Mouse (Mus musculus): ENCODE results near the gene Plac8. TPM values are rescaled to one million over a fixed set of nuclear protein-coding genes. Genes with fewer than 3 reads are reported as not detected.

Gene Plac8
- 171 and 230 TPM in 2 replicates for polyA plus RNA-seq (2015; fragmentation: Nextera tagmentation; extraction: Ambion mirVana)

DNA sequence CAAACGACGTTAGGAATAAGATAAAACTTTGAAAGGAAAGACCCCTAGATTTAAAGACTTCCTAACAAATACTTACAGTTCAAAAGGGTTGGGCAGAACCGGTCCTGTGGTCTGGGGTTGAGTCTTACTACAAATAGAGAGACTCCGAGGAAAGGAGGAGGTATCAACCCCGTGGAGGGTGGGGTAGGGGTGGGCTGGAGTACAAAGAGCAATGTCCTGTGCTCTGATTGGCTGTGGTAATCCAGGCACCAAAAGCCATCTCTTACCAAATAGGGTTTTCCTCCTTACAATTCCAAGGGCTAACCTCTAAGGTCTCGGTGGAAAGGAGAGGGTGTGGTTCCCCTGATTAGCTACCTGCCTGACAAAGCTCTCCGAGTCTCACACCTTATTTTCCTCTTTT is at the start of gene Plac8:
TSS of gene Plac8 (minus strand) at position 177 of the 400 bp plus-strand sequence.

DNA sequence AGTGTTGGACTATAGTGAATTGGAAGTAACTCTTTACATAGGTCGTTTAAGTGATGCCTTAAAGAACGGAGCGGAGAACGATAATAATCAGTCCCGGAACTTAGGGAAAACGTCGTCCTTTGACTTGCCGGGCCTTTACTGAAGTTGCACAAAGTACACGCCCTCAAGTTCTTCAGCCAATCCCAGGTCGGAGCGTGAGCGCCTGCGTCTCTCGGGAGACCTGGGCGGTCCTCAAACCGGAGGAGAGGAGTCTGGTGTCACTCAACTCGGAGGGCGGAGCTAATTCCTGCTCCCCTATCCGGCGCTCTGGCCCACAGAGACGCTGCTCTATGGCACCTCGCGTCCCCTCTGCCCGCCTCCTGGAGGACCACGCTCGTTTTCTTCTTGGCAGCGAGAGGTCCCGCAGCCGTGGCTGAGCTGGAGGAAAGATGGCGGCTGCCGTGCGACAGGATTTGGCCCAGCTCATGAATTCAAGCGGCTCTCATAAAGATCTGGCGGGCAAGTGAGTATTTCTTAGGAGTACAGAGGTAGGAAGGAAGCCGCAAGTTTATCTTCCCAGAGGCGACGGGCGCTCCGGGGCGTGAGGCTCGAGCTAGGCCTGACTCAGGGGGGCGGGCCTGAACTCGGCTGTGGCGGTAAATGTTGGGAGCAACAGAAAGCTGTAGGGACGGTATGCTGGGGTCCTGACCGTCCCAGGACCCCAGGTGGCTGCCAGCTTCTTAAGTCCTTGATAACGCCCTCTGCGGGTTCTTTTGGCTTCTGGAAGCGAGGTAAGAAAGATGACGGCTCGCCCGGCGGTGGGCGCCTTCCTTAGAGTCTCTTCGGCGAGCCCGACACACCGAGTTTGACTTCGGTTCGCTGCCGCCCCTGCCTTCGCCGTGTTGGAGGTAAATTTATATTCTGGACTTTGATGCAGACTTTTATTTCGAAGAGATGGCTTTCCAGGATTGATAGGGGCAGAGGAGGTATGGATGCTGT is 53.7 kb downstream of the Plac8 start, which contains the start of gene Cops4:
TSS of gene Cops4 (plus strand) at position 261 of the 978 bp plus-strand sequence.

Other genes with a start within 250 kb of the Plac8 start
- 41.3 and 51.6 TPM in 2 replicates for gene Sec31a, start 156.0 kb downstream of the Plac8 start, polyA plus RNA-seq (2015; fragmentation: Nextera tagmentation; extraction: Ambion mirVana)
- gene Lin54, start 71.6 kb downstream of the Plac8 start, polyA plus RNA-seq (2015; fragmentation: Nextera tagmentation; extraction: Ambion mirVana) = 9.1 and 9.3 TPM in 2 replicates
- 70.0 and 73.9 TPM in 2 replicates for gene Cops4, start 53.9 kb downstream of the Plac8 start, polyA plus RNA-seq (2015; fragmentation: Nextera tagmentation; extraction: Ambion mirVana)
- gene Coq2, start 102.9 kb upstream of the Plac8 start, polyA plus RNA-seq (2015; fragmentation: Nextera tagmentation; extraction: Ambion mirVana) = 29.2 and 32.0 TPM in 2 replicates
- gene Hpse, start 147.5 kb upstream of the Plac8 start, polyA plus RNA-seq (2015; fragmentation: Nextera tagmentation; extraction: Ambion mirVana) = 1.6 and 1.9 TPM in 2 replicates
- gene Helq, start 226.4 kb upstream of the Plac8 start, polyA plus RNA-seq (2015; fragmentation: Nextera tagmentation; extraction: Ambion mirVana) = 12.6 and 18.3 TPM in 2 replicates
- 187 and 193 TPM in 2 replicates for gene Mrps18c, start 226.4 kb upstream of the Plac8 start, polyA plus RNA-seq (2015; fragmentation: Nextera tagmentation; extraction: Ambion mirVana)
- 25.8 and 25.9 TPM in 2 replicates for gene Abraxas1, start 248.7 kb upstream of the Plac8 start, polyA plus RNA-seq (2015; fragmentation: Nextera tagmentation; extraction: Ambion mirVana)

Measured in spleen, postnatal 0 days (tissue).